Mouse (Mus musculus) forebrain, embryonic 16.5 days (tissue): ENCODE results near the gene Tsfm. TPM values are rescaled to one million over a fixed set of nuclear protein-coding genes. Genes with fewer than 3 reads are reported as not detected.

Experiments used
- ATAC-seq: fragments of 200-750 bp; cut with Nextera tagmentation; 2 replicates; pipeline ENCODE4 v1.8.0; 2017; ENCODE audit warnings: mild to moderate bottlenecking, moderate library complexity
- H3K27ac ChIP-seq: fragments of 300-500 bp; sonication (generic); 2 replicates; pipeline ENCODE4 v1.5.1; 2014; ENCODE audit warnings: low read length, control low read depth
- H3K27me3 ChIP-seq: fragments of 300-500 bp; sonication (generic); replicated peaks from 2 replicates; pipeline ENCODE4 v1.6.1; 2014; ENCODE audit warnings: low read length; ENCODE audit not compliant: control insufficient read depth, insufficient read depth
- H3K36me3 ChIP-seq: fragments of 300-500 bp; sonication (generic); 2 replicates; pipeline ENCODE4 v1.6.1; 2014; ENCODE audit not compliant: control insufficient read depth, insufficient read depth
- H3K4me1 ChIP-seq: fragments of 300-500 bp; sonication (generic); replicated peaks from 2 replicates; pipeline ENCODE4 v1.6.1; 2014; ENCODE audit warnings: low read length; ENCODE audit not compliant: control insufficient read depth, insufficient read depth
- H3K4me2 ChIP-seq: fragments of 300-500 bp; sonication (generic); 2 replicates; pipeline ENCODE4 v1.6.1; 2014; ENCODE audit warnings: mild to moderate bottlenecking, low read length, control low read depth
- H3K4me3 ChIP-seq: fragments of 300-500 bp; sonication (generic); replicated peaks from 2 replicates; pipeline ENCODE4 v1.5.1; 2014; ENCODE audit warnings: mild to moderate bottlenecking, low read length, control low read depth
- H3K9ac ChIP-seq: fragments of 300-500 bp; sonication (generic); replicated peaks from 2 replicates; pipeline ENCODE4 v1.6.1; 2014; ENCODE audit warnings: low read depth, low read length, control low read depth
- H3K9me3 ChIP-seq: fragments of 300-500 bp; sonication (generic); 2 replicates; pipeline ENCODE4 v1.6.1; 2016; ENCODE audit warnings: low read length; ENCODE audit not compliant: control insufficient read depth
- WGBS: fragments of 180-500 bp; shearing (Covaris S2); extraction: QIAGEN DNeasy Blood & Tissue Kit; methylation state at CpG from one replicate; pipeline ENCODE4 v1.1.7; 2014; 5-methylcytosine and 5-hydroxymethylcytosine counted together
- polyA plus RNA-seq: library from polyadenylated mRNA; unstranded; fragments of >200 nt; fragmentation: Nextera tagmentation; extraction: Ambion mirVana; gene quantifications from 2 replicates; pipeline ENCODE4 v1.2.1, GENCODE M21; 2015

The Tsfm gene
- polyA plus RNA-seq, 1 experiment from 2014 or later: 66.0 TPM

GRCm38 (mm10) chr10:127000529-127000928 is 30.1 kb downstream of the Tsfm start, which contains the start of gene Avil:
Gene Avil, plus strand, starts transcription at chr10:127000709.
- Histone ChIP-seq H3K9ac (no peak within 1 kb of the TSS), H3K27ac (no peak within 1 kb of the TSS), H3K4me1 (no peaks in the 10 kb centered on the region), H3K4me3 (no peak within 1 kb of the TSS), H3K36me3 (peaks cover 8% of the 10 kb centered on the region), H3K27me3 (no peaks in the 10 kb centered on the region), H3K4me2 (no peak within 1 kb of the TSS), H3K9me3 (no peaks in the 10 kb centered on the region)
- WGBS: 95% methylated on average over 5 of the region's 5 CpGs
- 0 out of 2 replicates have a peak, but pooled peaks have one; percentile 4 for ATAC-seq

- Histone ChIP-seq H3K9ac (no peak overlapping the region), H3K4me1 (no peaks in the 10 kb centered on the region), H3K4me2 (no peak overlapping the region), H3K4me3 (no peak overlapping the region), H3K27me3 (no peaks in the 10 kb centered on the region), H3K9me3 (no peaks in the 10 kb centered on the region), H3K36me3 (peaks cover 27% of the 10 kb centered on the region), H3K27ac (no peak overlapping the region)
- 69% methylated on average over 13 of the region's 13 CpGs for WGBS
- no peak for ATAC-seq
These were observed 33.1 kb downstream of the Tsfm start for GRCm38 (mm10) chr10:126997340-126998113.

- H3K4me1 ChIP-seq: peaks cover 9% of the 10 kb centered on the region
- WGBS: 94% methylated on average over 3 of the region's 3 CpGs
- H3K36me3 ChIP-seq: peaks cover 28% of the 10 kb centered on the region
- H3K27ac ChIP-seq: no peak overlapping the region
- no peak overlapping the region for H3K4me3 ChIP-seq
- ATAC-seq: no peak
- H3K9ac ChIP-seq: no peak overlapping the region
- H3K9me3 ChIP-seq: no peaks in the 10 kb centered on the region
- no peaks in the 10 kb centered on the region for H3K27me3 ChIP-seq
- H3K4me2 ChIP-seq: no peak overlapping the region
These were observed 37.0 kb downstream of the Tsfm start for GRCm38 (mm10) chr10:126993621-126994020.

GRCm38 (mm10) chr10:126991676-126992075 is 39.0 kb downstream of the Tsfm start:
- H3K27me3 ChIP-seq: no peaks in the 10 kb centered on the region
- H3K27ac ChIP-seq: no peak overlapping the region
- H3K4me3 ChIP-seq: no peak overlapping the region
- H3K4me2 ChIP-seq: no peak overlapping the region
- WGBS: 72% methylated on average over 3 of the region's 3 CpGs
- H3K4me1 ChIP-seq: peaks cover 22% of the 10 kb centered on the region
- ATAC-seq: no peak
- H3K36me3 ChIP-seq: peaks cover 22% of the 10 kb centered on the region
- no peaks in the 10 kb centered on the region for H3K9me3 ChIP-seq
- H3K9ac ChIP-seq: no peak overlapping the region

- Histone ChIP-seq H3K27me3 (no peaks in the 10 kb centered on the region), H3K27ac (no peak overlapping the region), H3K9ac (no peak overlapping the region), H3K4me1 (peaks cover 33% of the 10 kb centered on the region), H3K4me2 (no peak overlapping the region), H3K9me3 (no peaks in the 10 kb centered on the region), H3K36me3 (peaks cover 20% of the 10 kb centered on the region), H3K4me3 (no peak overlapping the region)
- 59% methylated on average over 7 of the region's 7 CpGs for WGBS
- ATAC-seq: peak; percentile 79
These were observed 40.2 kb downstream of the Tsfm start for GRCm38 (mm10) chr10:126990313-126991056.

- Histone ChIP-seq H3K4me2 (no peak overlapping the region), H3K4me1 (peaks cover 50% of the 10 kb centered on the region), H3K27ac (no peak overlapping the region), H3K9me3 (no peaks in the 10 kb centered on the region), H3K4me3 (no peak overlapping the region), H3K36me3 (peaks cover 11% of the 10 kb centered on the region), H3K9ac (no peak overlapping the region), H3K27me3 (no peaks in the 10 kb centered on the region)
- WGBS: 72% methylated on average over 5 of the region's 5 CpGs
- no peak for ATAC-seq
These were observed 42.0 kb downstream of the Tsfm start for GRCm38 (mm10) chr10:126988513-126989165.

- Histone ChIP-seq H3K9me3 (no peaks in the 10 kb centered on the region), H3K4me2 (no peak overlapping the region), H3K9ac (no peak overlapping the region), H3K27me3 (no peaks in the 10 kb centered on the region), H3K27ac (peak overlapping the region; percentile 64), H3K4me3 (no peak overlapping the region), H3K4me1 (peaks cover 62% of the 10 kb centered on the region), H3K36me3 (peaks cover under 1% of the 10 kb centered on the region; the same call in 1 of the 2 replicates)
- 56% methylated on average over 8 of the region's 8 CpGs for WGBS
- no peak for ATAC-seq
These were observed 43.2 kb downstream of the Tsfm start for GRCm38 (mm10) chr10:126987183-126988118.

- peaks cover 71% of the 10 kb centered on the region for H3K4me1 ChIP-seq
These were observed 44.1 kb downstream of the Tsfm start for GRCm38 (mm10) chr10:126986541-126986961.

More at GRCm38 (mm10) chr10:126986541-126986961, 44.1 kb downstream of the Tsfm start:
- no peak overlapping the region for H3K4me2 ChIP-seq
- peak; percentile 43 for ATAC-seq
- no peaks in the 10 kb centered on the region for H3K36me3 ChIP-seq
- WGBS: 42% methylated on average over 4 of the region's 4 CpGs
- H3K27ac ChIP-seq: peak overlapping the region; percentile 64
- no peaks in the 10 kb centered on the region for H3K27me3 ChIP-seq
- H3K9ac ChIP-seq: no peak overlapping the region
- no peaks in the 10 kb centered on the region for H3K9me3 ChIP-seq
- H3K4me3 ChIP-seq: no peak overlapping the region
